Mouse (Mus musculus): ENCODE measurements at regions not wholly inside any gene's neighbourhood (a gene's known extent, or its start where the extent isn't known, plus 50 kb on each side); places are given as distances from the start of the nearest gene placed in this dataset.

DNA sequence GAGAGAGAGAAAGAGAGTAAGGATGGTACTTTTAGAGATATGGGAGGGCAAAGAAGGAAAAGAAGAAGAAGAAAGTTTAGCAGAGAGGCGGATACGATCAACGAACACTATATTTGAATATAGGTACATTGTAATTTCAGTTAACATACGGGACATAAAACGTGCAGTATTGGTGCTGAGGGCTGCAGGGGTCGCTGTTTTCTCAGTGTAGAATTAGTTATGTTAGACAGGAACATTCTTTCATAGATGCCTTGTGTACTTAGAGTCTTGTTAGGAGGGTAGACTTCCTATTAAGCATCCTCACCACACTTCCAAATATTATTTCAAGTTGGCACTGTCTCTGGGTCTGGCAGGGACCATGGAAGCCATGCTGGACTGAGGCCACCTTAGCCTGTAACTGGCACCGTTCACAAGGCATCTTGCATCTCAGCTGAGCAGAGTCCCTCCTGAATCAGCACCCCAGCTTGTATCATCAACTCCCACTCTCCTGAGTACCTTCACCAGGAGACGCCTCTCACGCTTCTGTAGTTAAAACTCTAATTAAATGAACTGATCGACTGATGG lies 107.3 kb upstream of the Eef2kmt start:
- no peak overlapping the region for H3K4me3 ChIP-seq (ENCODE audit: low read depth, low read length)
- no peak overlapping the region for H3K4me2 ChIP-seq (ENCODE audit: low read length)
- H3K36me3 ChIP-seq (ENCODE audit: control insufficient read depth, insufficient read depth, low read length), result no peaks in the 10 kb centered on the region
- H3K9ac ChIP-seq (ENCODE audit: low read length), result no peak overlapping the region
- no peaks in the 10 kb centered on the region for H3K27me3 ChIP-seq (replicated peaks; ENCODE audit: control insufficient read depth, insufficient read depth, low read length)
- 76% methylated on average over 10 of the region's 10 CpGs for WGBS
- H3K27ac ChIP-seq (ENCODE audit: low read depth, low read length), result no peak overlapping the region
- H3K4me1 ChIP-seq (ENCODE audit: control insufficient read depth, insufficient read depth, low read length), result no peaks in the 10 kb centered on the region
- no peak for ATAC-seq
- H3K9me3 ChIP-seq (replicated peaks; ENCODE audit: control insufficient read depth, low read length), result no peaks in the 10 kb centered on the region
- DNase-seq (ENCODE audit: low spot score), result no peak

- Histone ChIP-seq H3K36me3 (ENCODE audit: control insufficient read depth, insufficient read depth, low read length) (no peaks in the 10 kb centered on the region), H3K27ac (ENCODE audit: low read depth, low read length) (no peak overlapping the region), H3K27me3 (replicated peaks; ENCODE audit: control insufficient read depth, insufficient read depth, low read length) (no peaks in the 10 kb centered on the region), H3K4me1 (ENCODE audit: control insufficient read depth, insufficient read depth, low read length) (no peaks in the 10 kb centered on the region), H3K9me3 (replicated peaks; ENCODE audit: control insufficient read depth, low read length) (no peaks in the 10 kb centered on the region), H3K4me2 (ENCODE audit: low read length) (no peak overlapping the region), H3K9ac (ENCODE audit: low read length) (no peak overlapping the region), H3K4me3 (ENCODE audit: low read depth, low read length) (no peak overlapping the region)
- 75% methylated on average over 4 of the region's 4 CpGs for WGBS
- ATAC-seq (no peak), DNase-seq (ENCODE audit: low spot score) (no peak)
These were observed 103.4 kb upstream of the Eef2kmt start for GRCm38 (mm10) chr16:5359193-5359592.

DNA sequence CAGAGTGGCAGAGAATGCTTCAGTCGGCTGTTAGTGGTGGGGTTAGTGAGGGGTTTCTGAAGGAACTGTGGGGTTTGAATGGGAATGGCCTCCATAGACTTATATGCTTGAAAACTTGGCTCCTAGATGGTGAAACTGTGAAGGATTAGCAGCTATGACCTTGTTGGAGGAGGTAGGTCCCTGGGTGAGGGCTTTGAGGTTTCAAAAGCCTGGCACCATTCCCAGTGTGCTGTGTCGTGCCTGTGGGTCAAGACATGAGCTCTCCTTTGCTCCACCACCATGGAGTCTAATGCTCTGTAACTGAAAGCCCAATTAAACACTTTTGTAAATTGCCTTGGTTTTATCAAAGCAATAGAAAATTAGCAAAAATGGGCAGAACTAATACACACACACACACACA lies 98.1 kb upstream of the Eef2kmt start:
- ATAC-seq, result no peak
- no peaks in the 10 kb centered on the region for H3K4me1 ChIP-seq (ENCODE audit: control insufficient read depth, insufficient read depth, low read length)
- H3K9me3 ChIP-seq (replicated peaks; ENCODE audit: control insufficient read depth, low read length), result no peaks in the 10 kb centered on the region
- no peaks in the 10 kb centered on the region for H3K27me3 ChIP-seq (replicated peaks; ENCODE audit: control insufficient read depth, insufficient read depth, low read length)
- no peak overlapping the region for H3K9ac ChIP-seq (ENCODE audit: low read length)
- no peaks in the 10 kb centered on the region for H3K36me3 ChIP-seq (ENCODE audit: control insufficient read depth, insufficient read depth, low read length)
- no peak overlapping the region for H3K4me3 ChIP-seq (ENCODE audit: low read depth, low read length)
- H3K4me2 ChIP-seq (ENCODE audit: low read length), result no peak overlapping the region
- WGBS, result 51% methylated on average over 2 of the region's 2 CpGs
- no peak overlapping the region for H3K27ac ChIP-seq (ENCODE audit: low read depth, low read length)
- DNase-seq (ENCODE audit: low spot score), result no peak

DNA sequence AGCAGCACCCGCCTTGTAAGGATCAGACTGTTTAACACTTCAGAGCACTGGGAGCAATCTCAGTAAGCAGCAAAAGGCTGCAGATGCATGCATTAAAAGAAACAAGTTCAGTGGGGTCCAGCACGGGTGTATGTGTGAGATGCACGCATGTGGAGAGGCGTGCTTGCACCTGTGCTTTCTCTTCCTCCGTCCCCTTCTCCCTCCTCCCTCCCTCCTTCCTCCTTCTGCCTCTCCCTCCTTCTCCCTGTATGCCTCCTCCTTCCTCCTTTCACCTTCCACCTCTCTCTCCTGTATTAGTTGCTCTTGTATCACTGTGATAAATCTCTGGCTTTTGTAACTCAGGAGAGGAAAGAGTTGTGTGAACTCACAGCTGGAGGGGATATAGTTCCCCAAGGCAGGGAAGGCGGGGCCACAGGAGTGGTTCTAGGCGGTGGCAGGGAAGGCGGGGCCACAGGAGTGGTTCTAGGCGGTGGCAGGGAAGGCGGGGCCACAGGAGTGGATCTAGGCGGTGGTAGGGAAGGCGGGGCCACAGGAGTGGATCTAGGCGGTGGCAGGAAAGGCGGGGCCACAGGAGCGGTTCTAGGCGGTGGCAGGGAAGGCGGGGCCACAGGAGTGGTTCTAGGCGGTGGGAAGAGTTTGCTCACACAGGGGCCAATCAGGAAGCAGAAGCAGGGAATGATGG lies 96.2 kb upstream of the Eef2kmt start:
- 6% methylated on average over 18 of the region's 18 CpGs for WGBS
- H3K4me2 ChIP-seq (ENCODE audit: low read length), result 0 out of 2 replicates have a peak overlapping the region, but pooled peaks have one; percentile 5
- H3K9me3 ChIP-seq (replicated peaks; ENCODE audit: control insufficient read depth, low read length), result no peaks in the 10 kb centered on the region

DNA sequence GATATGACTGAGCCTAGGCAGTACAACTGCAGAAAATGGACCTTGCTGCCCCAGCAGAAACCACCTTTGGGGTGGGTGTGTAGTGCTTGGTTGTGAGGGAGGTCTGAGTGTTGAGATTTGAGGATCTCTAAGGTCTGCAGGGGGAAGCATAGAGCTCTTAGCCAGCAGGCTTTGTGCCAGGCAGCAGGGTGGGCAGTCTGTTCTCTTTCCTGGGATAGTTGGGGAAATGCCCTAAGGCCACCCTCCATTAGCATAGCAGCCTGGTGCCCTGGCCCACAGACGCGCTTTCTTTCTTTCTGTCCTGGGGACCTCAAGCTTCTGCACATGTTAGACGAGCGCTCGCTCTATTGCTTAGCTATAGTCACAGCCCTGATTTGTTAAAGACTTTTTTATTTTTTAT lies 91.4 kb upstream of the Eef2kmt start:
- 66% methylated on average over 5 of the region's 5 CpGs for WGBS
- Histone ChIP-seq H3K27me3 (replicated peaks; ENCODE audit: control insufficient read depth, insufficient read depth, low read length) (no peaks in the 10 kb centered on the region), H3K27ac (ENCODE audit: low read depth, low read length) (no peak overlapping the region), H3K4me1 (ENCODE audit: control insufficient read depth, insufficient read depth, low read length) (no peaks in the 10 kb centered on the region), H3K4me3 (ENCODE audit: low read depth, low read length) (no peak overlapping the region), H3K9ac (ENCODE audit: low read length) (no peak overlapping the region), H3K36me3 (ENCODE audit: control insufficient read depth, insufficient read depth, low read length) (no peaks in the 10 kb centered on the region), H3K9me3 (replicated peaks; ENCODE audit: control insufficient read depth, low read length) (no peaks in the 10 kb centered on the region), H3K4me2 (ENCODE audit: low read length) (no peak overlapping the region)
- DNase-seq (ENCODE audit: low spot score) (peak; percentile 36), ATAC-seq (no peak)

More for the DNA sequence above, 96.2 kb upstream of the Eef2kmt start:
- DNase-seq (ENCODE audit: low spot score) (peak; percentile 37), ATAC-seq (peak; percentile 26; the same call in 1 of the 2 replicates)
- no peak overlapping the region for H3K27ac ChIP-seq (ENCODE audit: low read depth, low read length)
- H3K27me3 ChIP-seq (replicated peaks; ENCODE audit: control insufficient read depth, insufficient read depth, low read length), result no peaks in the 10 kb centered on the region
- H3K9ac ChIP-seq (ENCODE audit: low read length), result no peak overlapping the region
- no peaks in the 10 kb centered on the region for H3K4me1 ChIP-seq (ENCODE audit: control insufficient read depth, insufficient read depth, low read length)
- H3K4me3 ChIP-seq (ENCODE audit: low read depth, low read length), result no peak overlapping the region
- no peaks in the 10 kb centered on the region for H3K36me3 ChIP-seq (ENCODE audit: control insufficient read depth, insufficient read depth, low read length)

DNA sequence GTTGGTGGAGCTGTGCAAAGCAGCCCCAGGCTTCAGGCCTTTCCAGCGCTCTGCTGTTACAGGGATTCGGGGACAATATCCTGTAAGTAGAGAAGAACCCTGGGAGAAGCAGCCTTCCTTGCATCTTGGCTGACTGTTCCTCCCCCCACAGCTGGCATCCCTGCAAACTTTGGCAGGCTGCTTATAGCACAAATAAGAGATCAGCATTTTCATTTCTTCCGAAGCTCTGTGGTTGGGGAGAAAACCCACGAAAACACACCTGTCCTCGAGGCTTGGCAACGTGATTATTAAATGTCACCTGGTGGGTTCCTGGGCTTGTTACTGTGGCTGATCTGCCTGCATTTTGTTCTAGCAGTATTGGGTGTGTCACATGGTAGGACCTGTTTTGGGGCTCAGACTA lies 86.5 kb upstream of the Eef2kmt start:
- Histone ChIP-seq H3K4me3 (ENCODE audit: low read depth, low read length) (no peak overlapping the region), H3K9ac (ENCODE audit: low read length) (no peak overlapping the region), H3K27me3 (replicated peaks; ENCODE audit: control insufficient read depth, insufficient read depth, low read length) (no peaks in the 10 kb centered on the region), H3K4me1 (ENCODE audit: control insufficient read depth, insufficient read depth, low read length) (0 out of 2 replicates have a peak, but pooled peaks cover 2% of the 10 kb centered on the region), H3K9me3 (replicated peaks; ENCODE audit: control insufficient read depth, low read length) (no peaks in the 10 kb centered on the region), H3K36me3 (ENCODE audit: control insufficient read depth, insufficient read depth, low read length) (no peaks in the 10 kb centered on the region), H3K27ac (ENCODE audit: low read depth, low read length) (no peak overlapping the region), H3K4me2 (ENCODE audit: low read length) (no peak overlapping the region)
- DNase-seq (ENCODE audit: low spot score) (peak; percentile 43), ATAC-seq (no peak)
- whole genome bisulfite sequencing, result 84% methylated on average over 6 of the region's 6 CpGs

DNA sequence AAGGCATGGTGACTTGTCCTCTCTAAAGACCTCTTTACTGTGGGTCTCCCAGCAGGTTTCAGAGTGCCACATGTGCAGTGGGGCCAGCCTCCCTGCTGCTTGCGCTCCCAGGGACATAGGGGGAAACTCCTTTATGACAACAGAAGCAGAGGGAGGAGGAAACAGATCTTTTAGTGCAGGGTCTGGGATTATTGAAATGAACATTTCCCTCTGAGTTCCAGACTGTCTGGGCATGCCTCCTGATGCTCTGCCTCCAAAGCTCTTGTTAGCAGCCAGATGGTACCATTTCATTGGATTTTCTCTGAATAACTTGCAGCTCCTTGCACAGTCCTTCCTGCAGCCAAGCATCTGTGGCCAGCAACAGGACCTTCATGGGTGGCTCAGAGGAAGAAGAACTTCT lies 60.5 kb upstream of the Eef2kmt start:
- H3K27ac ChIP-seq (ENCODE audit: low read depth, low read length), result no peak overlapping the region
- DNase-seq (ENCODE audit: low spot score) (no peak), ATAC-seq (no peak)
- H3K4me1 ChIP-seq (ENCODE audit: control insufficient read depth, insufficient read depth, low read length), result no peaks in the 10 kb centered on the region
- no peaks in the 10 kb centered on the region for H3K9me3 ChIP-seq (replicated peaks; ENCODE audit: control insufficient read depth, low read length)
- no peak overlapping the region for H3K4me2 ChIP-seq (ENCODE audit: low read length)
- H3K36me3 ChIP-seq (ENCODE audit: control insufficient read depth, insufficient read depth, low read length), result no peaks in the 10 kb centered on the region
- H3K27me3 ChIP-seq (replicated peaks; ENCODE audit: control insufficient read depth, insufficient read depth, low read length), result no peaks in the 10 kb centered on the region
- no peak overlapping the region for H3K9ac ChIP-seq (ENCODE audit: low read length)
- H3K4me3 ChIP-seq (ENCODE audit: low read depth, low read length), result no peak overlapping the region
- 86% methylated on average over 1 of the region's 1 CpGs for WGBS

GRCm38 (mm10) chr16:5313261-5313660 lies 57.5 kb upstream of the Eef2kmt start:
- no peaks in the 10 kb centered on the region for H3K4me1 ChIP-seq (ENCODE audit: control insufficient read depth, insufficient read depth, low read length)
- no peak for DNase-seq (ENCODE audit: low spot score)
- no peak overlapping the region for H3K4me2 ChIP-seq (ENCODE audit: low read length)
- H3K9me3 ChIP-seq (replicated peaks; ENCODE audit: control insufficient read depth, low read length), result no peaks in the 10 kb centered on the region
- 86% methylated on average over 6 of the region's 6 CpGs for WGBS
- no peak overlapping the region for H3K9ac ChIP-seq (ENCODE audit: low read length)
- no peaks in the 10 kb centered on the region for H3K36me3 ChIP-seq (ENCODE audit: control insufficient read depth, insufficient read depth, low read length)
- no peaks in the 10 kb centered on the region for H3K27me3 ChIP-seq (replicated peaks; ENCODE audit: control insufficient read depth, insufficient read depth, low read length)
- ATAC-seq, result no peak
- H3K4me3 ChIP-seq (ENCODE audit: low read depth, low read length), result no peak overlapping the region
- no peak overlapping the region for H3K27ac ChIP-seq (ENCODE audit: low read depth, low read length)

DNA sequence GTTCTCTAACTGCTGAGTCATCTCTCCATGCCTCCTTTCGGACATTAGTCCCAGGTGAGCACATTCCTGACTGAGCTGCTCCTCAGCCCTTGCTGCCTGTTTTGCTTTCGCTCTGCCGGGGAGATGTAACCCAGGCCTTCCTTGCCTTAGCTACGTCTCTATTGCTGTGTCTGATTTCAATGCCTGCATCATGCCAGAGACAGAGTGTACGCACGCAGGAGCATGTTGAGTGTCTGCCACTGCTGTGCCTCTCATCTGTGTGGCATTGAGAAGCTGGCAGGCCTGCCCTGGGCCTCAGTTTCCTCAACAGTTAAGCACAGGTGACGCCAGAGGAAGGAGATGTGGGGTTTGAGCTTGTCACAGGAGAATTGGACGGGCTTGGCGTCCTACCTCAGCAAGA lies 55.7 kb upstream of the Eef2kmt start:
- Histone ChIP-seq H3K4me3 (ENCODE audit: low read depth, low read length) (no peak overlapping the region), H3K27ac (ENCODE audit: low read depth, low read length) (no peak overlapping the region), H3K9ac (ENCODE audit: low read length) (no peak overlapping the region), H3K4me2 (ENCODE audit: low read length) (no peak overlapping the region), H3K36me3 (ENCODE audit: control insufficient read depth, insufficient read depth, low read length) (no peaks in the 10 kb centered on the region), H3K27me3 (replicated peaks; ENCODE audit: control insufficient read depth, insufficient read depth, low read length) (0 out of 2 replicates have a peak, but pooled peaks cover 4% of the 10 kb centered on the region), H3K4me1 (ENCODE audit: control insufficient read depth, insufficient read depth, low read length) (no peaks in the 10 kb centered on the region), H3K9me3 (replicated peaks; ENCODE audit: control insufficient read depth, low read length) (no peaks in the 10 kb centered on the region)
- WGBS, result 84% methylated on average over 9 of the region's 9 CpGs
- DNase-seq (ENCODE audit: low spot score) (no peak), ATAC-seq (no peak)
